Mouse (Mus musculus) bone marrow macrophage, adult 2 months (primary cell): ENCODE data around the gene Zscan2.

Source experiments
- CTCF ChIP-seq: IDR thresholded peaks from 2 replicates; pipeline ENCODE4 v1.5.1; 2012; ENCODE audit warnings: low read depth, mild to moderate bottlenecking, low read length, moderate library complexity
- POLR2A ChIP-seq: IDR thresholded peaks from 2 replicates; pipeline ENCODE4 v1.6.1; 2012; ENCODE audit warnings: mild to moderate bottlenecking, low read depth, low read length, borderline replicate concordance

GRCm38 (mm10) chr7:80873631-80874030 is 12.9 kb downstream of the Zscan2 start:
- no peak for TF ChIP-seq CTCF
- no peak for TF ChIP-seq POLR2A
